Mouse (Mus musculus): ENCODE measurements around the gene Itgb2.

DNA sequence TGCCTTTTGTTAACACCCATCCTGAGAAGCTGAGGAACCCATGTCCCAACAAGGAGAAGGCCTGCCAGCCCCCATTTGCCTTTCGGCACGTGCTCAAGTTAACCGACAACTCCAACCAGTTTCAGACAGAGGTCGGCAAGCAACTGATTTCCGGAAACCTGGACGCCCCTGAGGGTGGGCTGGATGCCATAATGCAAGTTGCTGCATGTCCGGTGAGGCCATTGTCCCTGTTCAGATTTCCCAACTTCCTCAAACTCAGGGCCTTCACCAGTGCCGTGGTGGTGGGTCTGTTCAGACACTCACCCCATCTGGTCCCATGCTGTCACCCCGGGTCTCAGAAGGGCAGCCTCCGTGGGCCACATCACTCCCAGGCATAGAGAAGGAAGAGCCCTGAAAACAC lies 18.5 kb downstream of the Itgb2 start:
- TF ChIP-seq EP300 (IDR thresholded peaks at IDR 0.05; ENCODE audit: low read depth) (no peak), CTCF (IDR thresholded peaks at IDR 0.05; ENCODE audit: low read depth) (no peak)
